Mouse (Mus musculus): ENCODE measurements around the gene Slc7a8.

DNA sequence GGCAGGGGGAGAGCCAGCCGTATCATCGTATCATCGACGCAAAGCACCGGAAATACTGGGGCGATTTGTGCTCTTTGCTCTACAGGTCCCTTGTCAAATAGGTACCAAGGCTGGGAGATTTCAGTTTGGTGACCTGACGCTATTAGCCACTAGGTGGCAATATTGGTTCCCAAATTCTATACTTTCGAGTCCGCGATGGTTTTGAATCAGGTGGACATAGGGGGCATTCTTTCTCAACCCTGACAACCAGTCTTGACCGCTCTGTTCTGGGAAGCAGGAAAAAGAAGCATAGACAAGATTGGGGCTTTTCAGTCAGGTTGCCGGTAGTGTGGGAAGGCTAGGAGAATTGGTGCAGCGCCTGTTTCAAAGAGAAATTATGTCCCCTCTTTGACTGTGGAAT is 67.6 kb downstream of the Slc7a8 start:
- TF ChIP-seq CTCF (IDR thresholded peaks at IDR 0.05; ENCODE audit: borderline replicate concordance, extremely low read depth, insufficient read depth, insufficient read length) (peak; percentile 78; the same call in 1 of the 2 replicates), POLR2A (IDR thresholded peaks at IDR 0.05; ENCODE audit: borderline replicate concordance, extremely low read depth, insufficient read depth, insufficient read length, poor library complexity, severe bottlenecking) (no peak)

Measured in brain, embryonic 14.5 days (tissue).